Mouse (Mus musculus) bone marrow macrophage, adult 2 months (primary cell): ENCODE measurements around the gene Fbxo47.

ENCODE experiments used
- CTCF ChIP-seq: IDR thresholded peaks from 2 replicates; pipeline ENCODE4 v1.5.1; 2012; ENCODE audit warnings: low read depth, mild to moderate bottlenecking, low read length, moderate library complexity
- POLR2A ChIP-seq: IDR thresholded peaks from 2 replicates; pipeline ENCODE4 v1.6.1; 2012; ENCODE audit warnings: mild to moderate bottlenecking, low read depth, low read length, borderline replicate concordance

- TF ChIP-seq CTCF (no peak), POLR2A (no peak)
Measured at GRCm38 (mm10) chr11:97818571-97818970, 65.4 kb downstream of the Fbxo47 start.
